Mouse (Mus musculus) spleen, postnatal 0 days (tissue): ENCODE results near the gene Gm21627. TPM values are rescaled to one million over a fixed set of nuclear protein-coding genes. Genes with fewer than 3 reads are reported as not detected.

Experiments used
- polyA plus RNA-seq: library from polyadenylated mRNA; unstranded; fragments of >200 nt; fragmentation: Nextera tagmentation; extraction: Ambion mirVana; gene quantifications from 2 replicates; pipeline ENCODE4 v1.2.1, GENCODE M21; 2015

Gene Gm21627
- polyA plus RNA-seq, result not detected in 2 replicates

GRCm38 (mm10) chrY:63228127-63228526 is at the start of gene Gm21627:
Gene Gm21627 (plus strand): TSS chrY:63228427.

